Mouse (Mus musculus): ENCODE results near the gene Krtap4-1. TPM values are rescaled to one million over a fixed set of nuclear protein-coding genes. Genes with fewer than 3 reads are reported as not detected.

Krtap4-1 gene
- polyA plus RNA-seq, 1 experiment: not detected

DNA sequence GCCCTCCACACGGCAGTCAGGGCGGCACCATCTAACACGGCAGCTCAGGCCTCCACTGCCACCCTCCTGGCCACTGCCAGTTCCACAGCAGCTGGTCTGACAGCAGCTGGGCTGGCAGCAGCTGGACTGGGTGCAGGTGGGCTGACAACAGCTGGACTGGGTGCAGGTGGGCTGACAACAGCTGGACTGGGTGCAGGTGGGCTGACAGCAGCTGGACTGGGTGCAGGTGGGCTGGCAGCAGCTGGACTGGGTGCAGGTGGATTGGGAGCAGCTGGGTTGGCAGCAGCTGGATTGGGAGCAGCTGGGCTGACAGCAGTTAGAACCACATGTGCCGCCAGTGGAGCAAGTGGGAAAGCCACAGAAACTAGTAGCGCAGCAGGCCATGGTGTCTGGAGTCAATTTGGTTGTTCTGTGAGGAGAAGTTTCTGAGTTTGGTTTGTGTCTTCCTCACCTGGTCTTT, 44.8 kb downstream of the Krtap4-1 start, which contains the start of gene Krtap1-4:
Gene Krtap1-4 (minus strand): TSS at position 410 of the 460 bp plus-strand sequence.
- TF ChIP-seq POLR2A (IDR thresholded peaks at IDR 0.05; ENCODE audit: control insufficient read depth, low read depth, low read length) (no peak), CTCF (IDR thresholded peaks at IDR 0.05; ENCODE audit: control insufficient read depth, insufficient read depth, insufficient replicate concordance, low read depth, low read length) (no peak)
- H3K27me3 ChIP-seq (ENCODE audit: control insufficient read depth, insufficient read depth, low read length): no peaks in the 10 kb centered on the region
- H3K36me3 ChIP-seq (ENCODE audit: control insufficient read depth, insufficient read depth, low read length): no peaks in the 10 kb centered on the region
- H3K4me1 ChIP-seq (ENCODE audit: control insufficient read depth, insufficient read depth, low read length): no peaks in the 10 kb centered on the region
- H3K4me3 ChIP-seq (ENCODE audit: control insufficient read depth, low read depth, low read length): no peak within 1 kb of the TSS
- H3K27ac ChIP-seq (ENCODE audit: control insufficient read depth, insufficient read depth, low read depth, low read length): no peak within 1 kb of the TSS

DNA sequence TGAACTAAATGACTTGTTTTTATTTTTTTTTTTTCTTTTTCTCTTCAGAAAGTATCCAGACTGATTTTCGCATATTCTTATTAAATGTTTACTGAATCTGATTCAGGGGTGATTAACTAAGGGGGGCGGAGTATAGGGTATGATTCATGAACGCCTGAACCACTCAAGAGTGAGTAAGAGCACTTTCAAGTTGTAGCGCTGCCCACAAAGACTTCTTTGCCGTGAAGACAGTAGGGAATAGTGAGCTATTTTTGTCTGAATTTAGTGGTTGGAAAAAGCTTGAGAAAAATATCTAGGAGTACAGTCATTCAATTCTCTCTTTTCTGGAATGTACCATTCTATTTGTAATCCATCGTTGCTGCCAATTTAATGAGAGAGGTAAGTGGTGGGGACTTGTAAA, 46.5 kb downstream of the Krtap4-1 start:
- no peaks in the 10 kb centered on the region for H3K27me3 ChIP-seq (ENCODE audit: control insufficient read depth, insufficient read depth, low read length)
- H3K27ac ChIP-seq (ENCODE audit: control insufficient read depth, insufficient read depth, low read depth, low read length): no peak overlapping the region
- H3K4me3 ChIP-seq (ENCODE audit: control insufficient read depth, low read depth, low read length): no peak overlapping the region
- H3K36me3 ChIP-seq (ENCODE audit: control insufficient read depth, insufficient read depth, low read length): no peaks in the 10 kb centered on the region
- TF ChIP-seq POLR2A (IDR thresholded peaks at IDR 0.05; ENCODE audit: control insufficient read depth, low read depth, low read length) (no peak), CTCF (IDR thresholded peaks at IDR 0.05; ENCODE audit: control insufficient read depth, insufficient read depth, insufficient replicate concordance, low read depth, low read length) (no peak)
- no peaks in the 10 kb centered on the region for H3K4me1 ChIP-seq (ENCODE audit: control insufficient read depth, insufficient read depth, low read length)

DNA sequence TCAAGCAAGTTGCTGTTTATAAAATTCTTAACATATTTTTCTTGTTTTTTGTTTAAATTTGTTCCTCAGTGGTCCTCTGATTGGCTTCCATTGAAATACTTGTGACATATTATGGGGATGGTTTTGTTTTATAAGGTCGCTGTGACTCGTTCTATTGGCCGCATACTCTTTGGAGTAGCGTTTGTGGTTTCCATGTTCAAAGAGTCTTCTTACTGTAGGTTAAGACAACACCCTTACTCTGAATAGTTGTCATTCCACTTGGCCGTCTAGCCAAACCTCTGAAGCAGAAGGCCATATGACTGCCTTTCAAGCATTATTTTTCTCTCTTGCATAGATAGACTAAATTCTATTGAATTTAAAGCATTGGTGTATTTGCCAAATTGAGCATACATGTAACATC, 47.0 kb downstream of the Krtap4-1 start:
- TF ChIP-seq POLR2A (IDR thresholded peaks at IDR 0.05; ENCODE audit: control insufficient read depth, low read depth, low read length) (no peak), CTCF (IDR thresholded peaks at IDR 0.05; ENCODE audit: control insufficient read depth, insufficient read depth, insufficient replicate concordance, low read depth, low read length) (no peak)

DNA sequence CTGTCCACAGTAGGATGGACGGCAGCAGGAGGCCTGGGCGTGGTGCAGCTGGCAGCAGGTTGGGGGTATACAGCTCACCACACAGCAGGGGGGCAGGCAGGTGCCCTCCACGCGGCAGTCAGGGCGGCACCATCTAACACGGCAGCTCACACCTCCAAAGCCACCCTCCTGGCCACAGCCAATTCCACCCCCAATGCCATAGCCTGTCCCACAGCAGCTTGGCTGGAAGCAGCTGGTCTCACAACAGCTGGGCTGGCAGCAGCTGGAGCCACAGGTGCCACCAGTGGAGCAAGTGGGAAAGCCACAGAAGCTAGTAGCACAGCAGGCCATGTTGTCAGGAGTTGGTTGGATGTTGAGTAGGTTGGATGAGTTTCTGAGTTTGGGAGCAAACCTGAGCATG, 47.4 kb downstream of the Krtap4-1 start, which contains the start of gene Krtap1-5:
Gene Krtap1-5 (minus strand): TSS at position 381 of the 400 bp plus-strand sequence.
- Histone ChIP-seq H3K4me3 (ENCODE audit: control insufficient read depth, low read depth, low read length) (no peak within 1 kb of the TSS), H3K27ac (ENCODE audit: control insufficient read depth, insufficient read depth, low read depth, low read length) (no peak within 1 kb of the TSS), H3K36me3 (ENCODE audit: control insufficient read depth, insufficient read depth, low read length) (no peaks in the 10 kb centered on the region), H3K4me1 (ENCODE audit: control insufficient read depth, insufficient read depth, low read length) (no peaks in the 10 kb centered on the region), H3K27me3 (ENCODE audit: control insufficient read depth, insufficient read depth, low read length) (no peaks in the 10 kb centered on the region)
- no peak for TF ChIP-seq CTCF (IDR thresholded peaks at IDR 0.05; ENCODE audit: control insufficient read depth, insufficient read depth, insufficient replicate concordance, low read depth, low read length)

More for the DNA sequence above, 47.0 kb downstream of the Krtap4-1 start:
- Histone ChIP-seq H3K4me1 (ENCODE audit: control insufficient read depth, insufficient read depth, low read length) (no peaks in the 10 kb centered on the region), H3K27me3 (ENCODE audit: control insufficient read depth, insufficient read depth, low read length) (no peaks in the 10 kb centered on the region), H3K36me3 (ENCODE audit: control insufficient read depth, insufficient read depth, low read length) (no peaks in the 10 kb centered on the region), H3K4me3 (ENCODE audit: control insufficient read depth, low read depth, low read length) (no peak overlapping the region), H3K27ac (ENCODE audit: control insufficient read depth, insufficient read depth, low read depth, low read length) (no peak overlapping the region)

Other genes starting within 250 kb of the Krtap4-1 start
- gene Krt10, start 238.9 kb downstream of the Krtap4-1 start, polyA plus RNA-seq (2012; rRNA removed): 1.8 TPM in 2 replicates
- 0.07 TPM in 1 of 2 replicates, not detected in the other for gene Krt12, start 206.0 kb downstream of the Krtap4-1 start, polyA plus RNA-seq (2012; rRNA removed)
- 0.06 and 0.14 TPM in 2 replicates for gene Krt20, start 190.1 kb downstream of the Krtap4-1 start, polyA plus RNA-seq (2012; rRNA removed)
- gene Krt23, start 135.1 kb downstream of the Krtap4-1 start, polyA plus RNA-seq (2012; rRNA removed): 0.24 and 0.53 TPM in 2 replicates
- gene Krt39, start 106.9 kb downstream of the Krtap4-1 start, polyA plus RNA-seq (2012; rRNA removed): 0.22 and 0.26 TPM in 2 replicates
- not detected in 2 replicates for gene Krt40, start 85.1 kb downstream of the Krtap4-1 start, polyA plus RNA-seq (2012; rRNA removed)
- not detected in 2 replicates for gene Krtap3-3, start 77.4 kb downstream of the Krtap4-1 start, polyA plus RNA-seq (2012; rRNA removed)
- not detected in 2 replicates for gene Krtap3-2, start 71.4 kb downstream of the Krtap4-1 start, polyA plus RNA-seq (2012; rRNA removed)
- gene Gm11939, start 68.8 kb downstream of the Krtap4-1 start, polyA plus RNA-seq (2012; rRNA removed): not detected in 2 replicates
- 0.48 TPM in 1 of 2 replicates, not detected in the other for gene Krtap3-1, start 61.6 kb downstream of the Krtap4-1 start, polyA plus RNA-seq (2012; rRNA removed)
- not detected in 2 replicates for gene Krtap1-5, start 47.2 kb downstream of the Krtap4-1 start, polyA plus RNA-seq (2012; rRNA removed)
- gene Krtap1-4, start 44.6 kb downstream of the Krtap4-1 start, polyA plus RNA-seq (2012; rRNA removed): not detected in 2 replicates
- gene Krtap1-3, start 36.9 kb downstream of the Krtap4-1 start, polyA plus RNA-seq (2012; rRNA removed): 0.12 TPM in 1 of 2 replicates, not detected in the other
- gene Krtap9-3, start 30.1 kb downstream of the Krtap4-1 start, polyA plus RNA-seq (2012; rRNA removed): not detected in 2 replicates
- gene Gm11938, start 24.9 kb downstream of the Krtap4-1 start, polyA plus RNA-seq (2012; rRNA removed): not detected in 2 replicates
- gene Gm11937, start 18.0 kb downstream of the Krtap4-1 start, polyA plus RNA-seq (2012; rRNA removed): not detected in 2 replicates
- 0.13 and 0.26 TPM in 2 replicates for gene Krtap2-4, start 13.4 kb downstream of the Krtap4-1 start, polyA plus RNA-seq (2012; rRNA removed)
- gene Gm11562, start 7.8 kb downstream of the Krtap4-1 start, polyA plus RNA-seq (2012; rRNA removed): not detected in 2 replicates
- gene Krtap4-2, start 6.8 kb upstream of the Krtap4-1 start, polyA plus RNA-seq (2012; rRNA removed): not detected in 2 replicates
- not detected in 2 replicates for gene Krtap4-7, start 15.9 kb upstream of the Krtap4-1 start, polyA plus RNA-seq (2012; rRNA removed)
- not detected in 2 replicates for gene Gm11555, start 22.0 kb upstream of the Krtap4-1 start, polyA plus RNA-seq (2012; rRNA removed)
- gene Gm11563, start 30.7 kb upstream of the Krtap4-1 start, polyA plus RNA-seq (2012; rRNA removed): not detected in 2 replicates
- 0.15 TPM in 1 of 2 replicates, not detected in the other for gene Krtap4-6, start 37.7 kb upstream of the Krtap4-1 start, polyA plus RNA-seq (2012; rRNA removed)
- gene Gm14190, start 62.5 kb upstream of the Krtap4-1 start, polyA plus RNA-seq (2012; rRNA removed): not detected in 2 replicates
- not detected in 2 replicates for gene Gm14180, start 106.1 kb upstream of the Krtap4-1 start, polyA plus RNA-seq (2012; rRNA removed)
- not detected in 2 replicates for gene Gm11595, start 144.7 kb upstream of the Krtap4-1 start, polyA plus RNA-seq (2012; rRNA removed)
- gene Krtap4-8, start 152.5 kb upstream of the Krtap4-1 start, polyA plus RNA-seq (2012; rRNA removed): not detected in 2 replicates
- not detected in 2 replicates for gene Krtap4-9, start 157.0 kb upstream of the Krtap4-1 start, polyA plus RNA-seq (2012; rRNA removed)
- not detected in 2 replicates for gene Gm11596, start 165.2 kb upstream of the Krtap4-1 start, polyA plus RNA-seq (2012; rRNA removed)
- not detected in 2 replicates for gene Gm11569, start 170.7 kb upstream of the Krtap4-1 start, polyA plus RNA-seq (2012; rRNA removed)
- gene Gm11554, start 176.2 kb upstream of the Krtap4-1 start, polyA plus RNA-seq (2012; rRNA removed): not detected in 2 replicates
- gene Krtap4-13, start 181.7 kb upstream of the Krtap4-1 start, polyA plus RNA-seq (2012; rRNA removed): 0.14 and 0.28 TPM in 2 replicates
- gene Gm11564, start 187.4 kb upstream of the Krtap4-1 start, polyA plus RNA-seq (2012; rRNA removed): 0.22 and 0.34 TPM in 2 replicates
- gene 2300003K06Rik, start 209.8 kb upstream of the Krtap4-1 start, polyA plus RNA-seq (2012; rRNA removed): not detected in 2 replicates
- gene Krtap4-16, start 223.4 kb upstream of the Krtap4-1 start, polyA plus RNA-seq (2012; rRNA removed): not detected in 2 replicates
- not detected in 2 replicates for gene Gm11568, start 229.7 kb upstream of the Krtap4-1 start, polyA plus RNA-seq (2012; rRNA removed)
- not detected in 2 replicates for gene Gm11559, start 236.2 kb upstream of the Krtap4-1 start, polyA plus RNA-seq (2012; rRNA removed)
- gene Krtap9-1, start 245.2 kb upstream of the Krtap4-1 start, polyA plus RNA-seq (2012; rRNA removed): not detected in 2 replicates

Measured in testis, adult 2 months (tissue).